Mouse (Mus musculus) spleen, postnatal 0 days (tissue): ENCODE measurements around the gene Mrpl51. TPM values are rescaled to one million over a fixed set of nuclear protein-coding genes. Genes with fewer than 3 reads are reported as not detected.

Experiments used
- polyA plus RNA-seq: library from polyadenylated mRNA; unstranded; fragments of >200 nt; fragmentation: Nextera tagmentation; extraction: Ambion mirVana; gene quantifications from 2 replicates; pipeline ENCODE4 v1.2.1, GENCODE M21; 2015

Mrpl51 gene
- 198 and 200 TPM in 2 replicates for polyA plus RNA-seq

GRCm38 (mm10) chr6:125191332-125192015 is at the start of gene Mrpl51, which contains the start of gene Ncapd2:
Gene Mrpl51 (plus strand): TSS chr6:125191801.
Gene Ncapd2 (minus strand): TSS chr6:125191701.

GRCm38 (mm10) chr6:125145001-125145400 is 46.6 kb upstream of the Mrpl51 start, which contains the start of gene Iffo1:
Gene Iffo1 (plus strand): TSS chr6:125145241.

GRCm38 (mm10) chr6:125166051-125166751 is 25.4 kb upstream of the Mrpl51 start, which contains the start of gene Gapdh:
Gene Gapdh (minus strand): TSS chr6:125166467.

GRCm38 (mm10) chr6:125215148-125215954 is 23.8 kb downstream of the Mrpl51 start, which contains the start of gene Vamp1:
Gene Vamp1 (plus strand): TSS chr6:125215551.

GRCm38 (mm10) chr6:125231117-125232044 is 39.8 kb downstream of the Mrpl51 start, which contains the start of gene Tapbpl:
Gene Tapbpl (minus strand): TSS chr6:125231860.

GRCm38 (mm10) chr6:125236782-125237181 is 45.2 kb downstream of the Mrpl51 start, which contains the start of gene Cd27:
Gene Cd27 (minus strand): TSS chr6:125237010.

Other genes with a start within 250 kb of the Mrpl51 start
- gene Cops7a, start 226.3 kb upstream of the Mrpl51 start, polyA plus RNA-seq, result 55.1 and 59.7 TPM in 2 replicates
- 0.41 and 0.47 TPM in 2 replicates for gene Pianp, start 195.1 kb upstream of the Mrpl51 start, polyA plus RNA-seq
- gene Zfp384, start 182.7 kb upstream of the Mrpl51 start, polyA plus RNA-seq, result 5.5 and 7.0 TPM in 2 replicates
- 43.3 and 47.7 TPM in 2 replicates for gene Ing4, start 152.0 kb upstream of the Mrpl51 start, polyA plus RNA-seq
- gene Acrbp, start 142.1 kb upstream of the Mrpl51 start, polyA plus RNA-seq, result 5.1 and 7.5 TPM in 2 replicates
- gene Lpar5, start 123.9 kb upstream of the Mrpl51 start, polyA plus RNA-seq, result 1.4 and 1.8 TPM in 2 replicates
- gene Chd4, start 95.8 kb upstream of the Mrpl51 start, polyA plus RNA-seq, result 39.3 and 45.6 TPM in 2 replicates
- gene Nop2, start 59.9 kb upstream of the Mrpl51 start, polyA plus RNA-seq, result 35.5 and 37.8 TPM in 2 replicates
- gene Iffo1, start 46.6 kb upstream of the Mrpl51 start, polyA plus RNA-seq, result 9.4 and 12.4 TPM in 2 replicates
- 647 and 650 TPM in 2 replicates for gene Gapdh, start 25.3 kb upstream of the Mrpl51 start, polyA plus RNA-seq
- 118 and 127 TPM in 2 replicates for gene Ncapd2, start 100 bp upstream of the Mrpl51 start, polyA plus RNA-seq
- 4.1 and 4.2 TPM in 2 replicates for gene Vamp1, start 23.8 kb downstream of the Mrpl51 start, polyA plus RNA-seq
- 5.6 and 8.6 TPM in 2 replicates for gene Tapbpl, start 40.1 kb downstream of the Mrpl51 start, polyA plus RNA-seq
- gene Cd27, start 45.2 kb downstream of the Mrpl51 start, polyA plus RNA-seq, result 5.3 and 6.2 TPM in 2 replicates
- not detected in 2 replicates for gene Tuba3a, start 94.2 kb downstream of the Mrpl51 start, polyA plus RNA-seq
- 20.9 and 27.0 TPM in 2 replicates for gene Ltbr, start 122.1 kb downstream of the Mrpl51 start, polyA plus RNA-seq
- 1.3 and 1.9 TPM in 2 replicates for gene Scnn1a, start 128.9 kb downstream of the Mrpl51 start, polyA plus RNA-seq
- gene Tnfrsf1a, start 157.6 kb downstream of the Mrpl51 start, polyA plus RNA-seq, result 38.0 and 49.0 TPM in 2 replicates
- 0.07 and 0.10 TPM in 2 replicates for gene Plekhg6, start 189.0 kb downstream of the Mrpl51 start, polyA plus RNA-seq